Mouse (Mus musculus): ENCODE results near the gene Rnf144b.

The Rnf144b gene

GRCm38 (mm10) chr13:47109239-47109638 lies 13.2 kb upstream of the Rnf144b start:
- no peak for TF ChIP-seq GATA4 (IDR thresholded peaks at IDR 0.05; ENCODE audit: insufficient replicate concordance, low read length)

GRCm38 (mm10) chr13:47111185-47111584 lies 11.3 kb upstream of the Rnf144b start:
- TF ChIP-seq GATA4 (IDR thresholded peaks at IDR 0.05; ENCODE audit: insufficient replicate concordance, low read length) = no peak

- no peak for TF ChIP-seq GATA4 (IDR thresholded peaks at IDR 0.05; ENCODE audit: insufficient replicate concordance, low read length)
These were observed 10.4 kb upstream of the Rnf144b start for GRCm38 (mm10) chr13:47112056-47112455.

GRCm38 (mm10) chr13:47112924-47113323 lies 9.5 kb upstream of the Rnf144b start:
- TF ChIP-seq GATA4 (IDR thresholded peaks at IDR 0.05; ENCODE audit: insufficient replicate concordance, low read length) = no peak

GRCm38 (mm10) chr13:47116000-47116399 lies 6.5 kb upstream of the Rnf144b start:
- no peak for TF ChIP-seq GATA4 (IDR thresholded peaks at IDR 0.05; ENCODE audit: insufficient replicate concordance, low read length)

GRCm38 (mm10) chr13:47121333-47121889 lies 1.0 kb upstream of the Rnf144b start:
- TF ChIP-seq GATA4 (IDR thresholded peaks at IDR 0.05; ENCODE audit: insufficient replicate concordance, low read length) = no peak

- TF ChIP-seq GATA4 (IDR thresholded peaks at IDR 0.05; ENCODE audit: insufficient replicate concordance, low read length) = no peak
These were observed 2.0 kb downstream of the Rnf144b start for GRCm38 (mm10) chr13:47124449-47124848.

- TF ChIP-seq GATA4 (IDR thresholded peaks at IDR 0.05; ENCODE audit: insufficient replicate concordance, low read length) = no peak
These were observed 2.5 kb downstream of the Rnf144b start for GRCm38 (mm10) chr13:47124986-47125385.

- TF ChIP-seq GATA4 (IDR thresholded peaks at IDR 0.05; ENCODE audit: insufficient replicate concordance, low read length) = no peak
These were observed 3.1 kb downstream of the Rnf144b start for GRCm38 (mm10) chr13:47125595-47125994.

- TF ChIP-seq GATA4 (IDR thresholded peaks at IDR 0.05; ENCODE audit: insufficient replicate concordance, low read length) = no peak
These were observed 6.6 kb downstream of the Rnf144b start for GRCm38 (mm10) chr13:47129090-47129489.

GRCm38 (mm10) chr13:47133058-47133457 lies 10.6 kb downstream of the Rnf144b start:
- no peak for TF ChIP-seq GATA4 (IDR thresholded peaks at IDR 0.05; ENCODE audit: insufficient replicate concordance, low read length)

GRCm38 (mm10) chr13:47134836-47135235 lies 12.4 kb downstream of the Rnf144b start:
- TF ChIP-seq GATA4 (IDR thresholded peaks at IDR 0.05; ENCODE audit: insufficient replicate concordance, low read length) = no peak

- TF ChIP-seq GATA4 (IDR thresholded peaks at IDR 0.05; ENCODE audit: insufficient replicate concordance, low read length) = no peak
These were observed 13.3 kb downstream of the Rnf144b start for GRCm38 (mm10) chr13:47135741-47136140.

- no peak for TF ChIP-seq GATA4 (IDR thresholded peaks at IDR 0.05; ENCODE audit: insufficient replicate concordance, low read length)
These were observed 20.3 kb downstream of the Rnf144b start for GRCm38 (mm10) chr13:47142764-47143163.

- no peak for TF ChIP-seq GATA4 (IDR thresholded peaks at IDR 0.05; ENCODE audit: insufficient replicate concordance, low read length)
These were observed 23.5 kb downstream of the Rnf144b start for GRCm38 (mm10) chr13:47145939-47146338.

GRCm38 (mm10) chr13:47146388-47146787 lies 23.9 kb downstream of the Rnf144b start:
- TF ChIP-seq GATA4 (IDR thresholded peaks at IDR 0.05; ENCODE audit: insufficient replicate concordance, low read length) = no peak

GRCm38 (mm10) chr13:47148573-47148972 lies 26.1 kb downstream of the Rnf144b start:
- no peak for TF ChIP-seq GATA4 (IDR thresholded peaks at IDR 0.05; ENCODE audit: insufficient replicate concordance, low read length)

Data from liver, adult (tissue).